Mouse (Mus musculus): ENCODE results near the gene Psmd14. TPM values are rescaled to one million over a fixed set of nuclear protein-coding genes. Genes with fewer than 3 reads are reported as not detected.

The Psmd14 gene
- 179 and 200 TPM in 2 replicates for polyA plus RNA-seq (2015; fragmentation: Nextera tagmentation; extraction: Ambion mirVana)

DNA sequence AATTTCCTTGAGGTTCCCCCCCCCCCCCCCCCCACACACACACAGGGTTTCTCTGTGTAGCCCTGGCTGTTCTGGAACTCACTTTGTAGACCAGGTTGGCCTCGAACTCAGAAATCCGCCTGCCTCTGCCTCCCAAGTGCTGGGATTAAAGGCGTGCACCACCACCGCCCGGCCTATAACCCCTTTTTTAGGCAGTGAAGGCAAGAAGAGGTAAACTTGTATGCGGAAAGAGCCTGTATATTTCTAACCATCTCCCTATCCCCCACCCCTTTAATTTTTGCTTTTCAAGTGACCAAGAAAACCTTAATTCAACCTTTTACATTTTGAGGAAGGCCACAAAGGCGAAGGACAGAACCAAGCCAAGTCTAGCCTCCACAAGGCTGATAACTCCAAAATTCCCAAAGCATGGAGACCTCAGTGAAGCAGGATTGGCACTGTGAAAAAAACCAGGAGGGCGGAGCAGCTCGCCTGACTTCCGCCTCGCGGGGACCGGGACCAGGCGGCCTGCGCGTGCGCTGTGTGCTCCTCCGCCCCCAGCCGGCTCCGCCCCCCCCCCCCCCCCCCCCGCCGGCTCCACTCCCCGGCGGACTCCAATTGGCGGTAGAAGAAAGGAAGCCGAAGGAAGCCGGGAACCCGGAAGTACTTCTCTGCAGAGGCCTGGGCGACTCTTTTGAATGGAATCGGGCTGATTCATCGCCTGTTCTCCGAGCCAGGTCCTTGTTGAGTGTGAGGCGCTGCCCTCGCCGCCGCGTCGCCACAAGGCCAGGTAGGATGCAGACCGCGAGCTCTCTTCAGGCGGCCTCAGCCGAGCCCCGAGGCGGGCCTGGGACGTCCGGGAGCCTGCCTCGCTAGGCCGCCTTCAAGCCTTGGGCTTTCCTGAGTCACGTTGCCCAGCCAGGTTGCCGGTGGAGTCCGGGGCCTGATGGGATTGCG, at the start of gene Psmd14:
Gene Psmd14, plus strand, starts transcription at position 587 of the 933 bp plus-strand sequence.
- H3K9me3 ChIP-seq: no peaks in the 10 kb centered on the region
- H3K4me2 ChIP-seq: peak within 1 kb of the TSS; percentile 80
- H3K4me3 ChIP-seq: peak within 1 kb of the TSS; percentile 93
- H3K36me3 ChIP-seq: no peaks in the 10 kb centered on the region
- ATAC-seq (ENCODE audit: insufficient number of reproducible peaks, insufficient read depth, low FRiP score, low TSS enrichment, low read depth): peak; percentile 93
- peaks cover 10% of the 10 kb centered on the region for H3K4me1 ChIP-seq
- 4% methylated on average over 46 of the region's 52 CpGs for WGBS
- H3K27ac ChIP-seq: peak within 1 kb of the TSS; percentile 86
- no peaks in the 10 kb centered on the region for H3K27me3 ChIP-seq
- H3K9ac ChIP-seq: peak within 1 kb of the TSS; percentile 96

GRCm38 (mm10) chr2:61662833-61663232, 48.7 kb upstream of the Psmd14 start:
- Histone ChIP-seq H3K4me2 (no peak overlapping the region), H3K9me3 (no peaks in the 10 kb centered on the region), H3K9ac (no peak overlapping the region), H3K4me1 (no peaks in the 10 kb centered on the region), H3K4me3 (no peak overlapping the region), H3K36me3 (no peaks in the 10 kb centered on the region), H3K27ac (no peak overlapping the region), H3K27me3 (no peaks in the 10 kb centered on the region)
- 79% methylated on average over 10 of the region's 10 CpGs for WGBS
- ATAC-seq (ENCODE audit: insufficient number of reproducible peaks, insufficient read depth, low FRiP score, low TSS enrichment, low read depth): no peak

GRCm38 (mm10) chr2:61663573-61664241, 47.8 kb upstream of the Psmd14 start:
- ATAC-seq (ENCODE audit: insufficient number of reproducible peaks, insufficient read depth, low FRiP score, low TSS enrichment, low read depth): no peak
- Histone ChIP-seq H3K9me3 (no peaks in the 10 kb centered on the region), H3K36me3 (no peaks in the 10 kb centered on the region), H3K9ac (no peak overlapping the region), H3K4me2 (no peak overlapping the region), H3K4me1 (no peaks in the 10 kb centered on the region), H3K27me3 (no peaks in the 10 kb centered on the region), H3K4me3 (no peak overlapping the region), H3K27ac (no peak overlapping the region)
- 82% methylated on average over 10 of the region's 10 CpGs for WGBS

- Histone ChIP-seq H3K4me2 (no peak overlapping the region), H3K4me3 (no peak overlapping the region), H3K27me3 (no peaks in the 10 kb centered on the region), H3K27ac (no peak overlapping the region), H3K36me3 (no peaks in the 10 kb centered on the region), H3K9ac (no peak overlapping the region), H3K9me3 (no peaks in the 10 kb centered on the region), H3K4me1 (no peaks in the 10 kb centered on the region)
- WGBS: 80% methylated on average over 7 of the region's 7 CpGs
- ATAC-seq (ENCODE audit: insufficient number of reproducible peaks, insufficient read depth, low FRiP score, low TSS enrichment, low read depth): no peak
Measured at GRCm38 (mm10) chr2:61667420-61667819, 44.1 kb upstream of the Psmd14 start.

DNA sequence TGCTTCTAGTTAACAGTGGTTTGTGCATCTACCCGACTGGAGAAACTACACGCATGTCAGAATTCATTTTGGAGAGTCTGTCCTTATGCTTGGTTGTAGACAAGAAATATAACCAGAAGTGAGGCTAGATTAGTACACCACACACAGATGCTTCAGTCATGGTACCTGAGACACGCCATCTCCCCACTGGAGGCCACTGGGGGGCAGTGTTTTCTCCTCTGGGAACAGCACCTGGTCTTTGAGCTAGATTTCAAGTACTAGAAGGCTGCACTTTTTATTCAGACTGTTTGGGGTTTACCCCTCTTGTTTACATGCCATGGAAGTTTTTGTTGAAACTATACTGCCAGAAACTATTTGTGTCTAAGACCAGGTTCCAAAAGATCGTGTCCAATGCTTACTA, 43.2 kb upstream of the Psmd14 start:
- H3K27me3 ChIP-seq: no peaks in the 10 kb centered on the region
- H3K4me2 ChIP-seq: no peak overlapping the region
- H3K4me3 ChIP-seq: no peak overlapping the region
- ATAC-seq (ENCODE audit: insufficient number of reproducible peaks, insufficient read depth, low FRiP score, low TSS enrichment, low read depth): no peak
- H3K9ac ChIP-seq: no peak overlapping the region
- WGBS: 27% methylated on average over 4 of the region's 4 CpGs
- no peaks in the 10 kb centered on the region for H3K4me1 ChIP-seq
- H3K36me3 ChIP-seq: no peaks in the 10 kb centered on the region
- H3K27ac ChIP-seq: no peak overlapping the region
- no peaks in the 10 kb centered on the region for H3K9me3 ChIP-seq

DNA sequence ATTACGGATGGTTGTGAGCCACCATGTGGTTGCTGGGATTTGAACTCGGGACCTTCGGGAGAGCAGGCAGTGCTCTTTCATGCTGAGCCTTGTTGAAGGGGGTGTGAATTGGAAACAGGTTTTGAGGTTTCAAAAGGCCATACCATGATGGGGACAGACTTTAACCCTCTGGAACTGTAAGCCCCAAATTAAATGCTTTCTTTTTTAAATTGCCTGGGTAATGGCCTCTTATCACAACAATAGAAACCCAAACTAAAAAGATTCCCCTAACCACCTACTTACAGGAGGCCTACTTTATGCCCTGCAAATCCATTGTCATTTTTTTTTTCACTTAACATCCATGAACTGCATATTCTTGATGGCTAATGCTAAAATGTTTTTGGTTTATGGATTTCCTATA, 36.9 kb upstream of the Psmd14 start:
- no peaks in the 10 kb centered on the region for H3K36me3 ChIP-seq
- no peak overlapping the region for H3K9ac ChIP-seq
- WGBS: 91% methylated on average over 3 of the region's 3 CpGs
- no peaks in the 10 kb centered on the region for H3K9me3 ChIP-seq
- no peak overlapping the region for H3K4me3 ChIP-seq
- no peak overlapping the region for H3K27ac ChIP-seq
- no peaks in the 10 kb centered on the region for H3K4me1 ChIP-seq
- no peak overlapping the region for H3K4me2 ChIP-seq
- H3K27me3 ChIP-seq: no peaks in the 10 kb centered on the region
- ATAC-seq (ENCODE audit: insufficient number of reproducible peaks, insufficient read depth, low FRiP score, low TSS enrichment, low read depth): no peak

DNA sequence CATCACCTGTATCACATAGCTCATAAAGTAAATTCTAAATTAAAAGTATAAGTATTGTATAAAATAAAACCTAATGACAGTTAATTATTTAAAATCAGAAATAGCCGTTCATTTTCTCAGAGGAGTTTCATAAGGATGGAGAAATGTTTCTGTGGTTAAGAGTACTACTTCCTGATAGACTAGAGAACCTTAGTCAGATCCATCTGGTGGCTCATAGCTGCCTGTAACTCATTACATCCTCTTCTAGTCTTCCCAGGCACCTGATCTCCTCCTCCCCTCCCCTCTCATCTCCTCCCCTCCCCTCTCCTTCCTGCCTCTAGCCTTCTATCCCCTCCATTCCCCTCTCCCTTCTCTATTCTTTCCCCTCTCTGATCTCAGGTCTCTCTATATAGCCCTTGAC, 29.9 kb upstream of the Psmd14 start:
- no peak overlapping the region for H3K27ac ChIP-seq
- WGBS: 80% methylated on average over 1 of the region's 1 CpGs
- no peak overlapping the region for H3K4me3 ChIP-seq
- H3K27me3 ChIP-seq: no peaks in the 10 kb centered on the region
- H3K4me1 ChIP-seq: no peaks in the 10 kb centered on the region
- no peak for ATAC-seq (ENCODE audit: insufficient number of reproducible peaks, insufficient read depth, low FRiP score, low TSS enrichment, low read depth)
- no peak overlapping the region for H3K4me2 ChIP-seq
- no peaks in the 10 kb centered on the region for H3K9me3 ChIP-seq
- H3K36me3 ChIP-seq: no peaks in the 10 kb centered on the region
- H3K9ac ChIP-seq: no peak overlapping the region

GRCm38 (mm10) chr2:61686533-61686932, 25.0 kb upstream of the Psmd14 start:
- no peak for ATAC-seq (ENCODE audit: insufficient number of reproducible peaks, insufficient read depth, low FRiP score, low TSS enrichment, low read depth)
- Histone ChIP-seq H3K9ac (no peak overlapping the region), H3K4me2 (no peak overlapping the region), H3K4me3 (no peak overlapping the region), H3K36me3 (no peaks in the 10 kb centered on the region), H3K9me3 (no peaks in the 10 kb centered on the region), H3K27ac (no peak overlapping the region), H3K4me1 (no peaks in the 10 kb centered on the region), H3K27me3 (no peaks in the 10 kb centered on the region)
- WGBS: 54% methylated on average over 1 of the region's 1 CpGs

DNA sequence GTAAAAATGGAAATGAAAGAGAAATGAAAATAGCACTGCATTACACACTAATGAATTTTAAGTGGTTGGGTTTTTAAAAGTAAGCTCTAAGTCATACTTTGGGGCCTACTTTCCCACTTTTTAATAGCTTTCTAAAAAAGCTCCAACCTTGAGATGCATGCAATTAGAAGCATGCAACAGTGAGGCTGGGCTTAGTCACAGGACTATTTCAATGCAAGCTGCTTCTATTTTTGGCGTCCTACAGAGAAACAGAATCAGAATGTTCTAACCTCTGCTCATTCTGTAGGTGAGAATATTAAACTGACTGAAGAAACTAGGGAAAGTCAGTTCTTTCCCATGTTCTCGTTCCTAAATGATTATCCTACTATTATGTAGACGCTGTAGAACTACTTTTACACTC, 22.4 kb upstream of the Psmd14 start:
- no peak for ATAC-seq (ENCODE audit: insufficient number of reproducible peaks, insufficient read depth, low FRiP score, low TSS enrichment, low read depth)
- Histone ChIP-seq H3K9ac (no peak overlapping the region), H3K27ac (no peak overlapping the region), H3K4me2 (no peak overlapping the region), H3K9me3 (no peaks in the 10 kb centered on the region), H3K4me1 (no peaks in the 10 kb centered on the region), H3K27me3 (no peaks in the 10 kb centered on the region), H3K36me3 (no peaks in the 10 kb centered on the region), H3K4me3 (no peak overlapping the region)
- 85% methylated on average over 3 of the region's 3 CpGs for WGBS

DNA sequence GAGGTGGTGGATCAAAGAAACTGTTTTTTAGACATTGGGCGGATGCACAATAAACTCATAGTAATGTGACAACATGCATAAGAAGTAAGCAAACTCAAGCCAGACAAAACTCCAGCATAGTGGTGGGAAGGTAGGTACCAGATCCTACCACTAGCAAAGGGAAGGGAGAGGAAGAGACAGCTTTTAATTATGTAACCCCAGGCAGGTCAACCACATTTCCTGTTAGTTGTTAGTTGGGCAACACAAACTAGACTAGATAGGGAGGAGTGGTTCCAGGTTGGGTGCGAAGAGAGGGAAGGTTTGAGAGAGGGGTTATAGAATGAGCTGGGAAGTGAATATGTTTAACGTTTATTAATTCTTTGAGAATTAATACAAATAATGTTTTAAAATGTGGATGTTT, 1.9 kb upstream of the Psmd14 start:
- H3K27ac ChIP-seq: no peak overlapping the region
- H3K4me2 ChIP-seq: no peak overlapping the region
- no peak overlapping the region for H3K4me3 ChIP-seq
- H3K4me1 ChIP-seq: peaks cover 10% of the 10 kb centered on the region
- WGBS: 92% methylated on average over 3 of the region's 3 CpGs
- H3K27me3 ChIP-seq: no peaks in the 10 kb centered on the region
- H3K36me3 ChIP-seq: no peaks in the 10 kb centered on the region
- no peak for ATAC-seq (ENCODE audit: insufficient number of reproducible peaks, insufficient read depth, low FRiP score, low TSS enrichment, low read depth)
- H3K9me3 ChIP-seq: no peaks in the 10 kb centered on the region
- H3K9ac ChIP-seq: no peak overlapping the region

GRCm38 (mm10) chr2:61712526-61712925, 1.0 kb downstream of the Psmd14 start:
- WGBS: 49% methylated on average over 3 of the region's 3 CpGs

More at GRCm38 (mm10) chr2:61712526-61712925, 1.0 kb downstream of the Psmd14 start:
- Histone ChIP-seq H3K27ac (no peak overlapping the region), H3K4me3 (peak overlapping the region; percentile 93), H3K9me3 (no peaks in the 10 kb centered on the region), H3K4me2 (peak overlapping the region; percentile 80), H3K4me1 (peaks cover 10% of the 10 kb centered on the region), H3K9ac (peak overlapping the region; percentile 96), H3K27me3 (no peaks in the 10 kb centered on the region), H3K36me3 (no peaks in the 10 kb centered on the region)
- ATAC-seq (ENCODE audit: insufficient number of reproducible peaks, insufficient read depth, low FRiP score, low TSS enrichment, low read depth): no peak

Measured in embryonic facial prominence, embryonic 13.5 days (tissue).